Mouse (Mus musculus) embryonic facial prominence, embryonic 11.5 days (tissue): Measurements from ENCODE around the gene Nags. TPM values are rescaled to one million over a fixed set of nuclear protein-coding genes. Genes with fewer than 3 reads are reported as not detected.

Experiments
- ATAC-seq: fragments of 200-750 bp; cut with Nextera tagmentation; replicated peaks from 2 replicates; pipeline ENCODE4 v1.8.0; 2017; ENCODE audit warnings: low read depth; ENCODE audit not compliant: insufficient number of reproducible peaks, low FRiP score, low TSS enrichment
- DNase-seq: peaks from one replicate; pipeline ENCODE4 v3.0.0-alpha.2; 2015; ENCODE audit warnings: low spot score
- H3K27ac ChIP-seq: fragments of 300-500 bp; sonication (generic); replicated peaks from 2 replicates; pipeline ENCODE4 v1.5.1; 2014; ENCODE audit warnings: mild to moderate bottlenecking, low read depth, low read length, control low read depth
- H3K27me3 ChIP-seq: fragments of 300-500 bp; sonication (generic); 2 replicates; pipeline ENCODE4 v1.6.1; 2014; ENCODE audit warnings: mild to moderate bottlenecking, low read length, moderate library complexity, mixed read lengths; ENCODE audit not compliant: control insufficient read depth, insufficient read depth
- H3K36me3 ChIP-seq: fragments of 300-500 bp; sonication (generic); replicated peaks from 2 replicates; pipeline ENCODE4 v1.6.1; 2014; ENCODE audit warnings: low read depth, mild to moderate bottlenecking, low read length, moderate library complexity, mixed read lengths; ENCODE audit not compliant: control insufficient read depth, insufficient read depth
- H3K4me1 ChIP-seq: fragments of 300-500 bp; sonication (generic); 2 replicates; pipeline ENCODE4 v1.6.1; 2014; ENCODE audit warnings: low read length, mixed read lengths; ENCODE audit not compliant: control insufficient read depth, insufficient read depth
- H3K4me2 ChIP-seq: fragments of 300-500 bp; sonication (generic); 2 replicates; pipeline ENCODE4 v1.6.1; 2014; ENCODE audit warnings: low read depth, mild to moderate bottlenecking, control low read depth, low read length, moderate library complexity
- H3K4me3 ChIP-seq: fragments of 300-500 bp; sonication (generic); 2 replicates; pipeline ENCODE4 v1.5.1; 2014; ENCODE audit warnings: low read depth, low read length, control low read depth
- H3K9ac ChIP-seq: fragments of 300-500 bp; sonication (generic); replicated peaks from 2 replicates; pipeline ENCODE4 v1.6.1; 2014; ENCODE audit warnings: mild to moderate bottlenecking, control low read depth, low read length
- H3K9me3 ChIP-seq: fragments of 300-500 bp; sonication (generic); replicated peaks from 2 replicates; pipeline ENCODE4 v1.6.1; 2016; ENCODE audit warnings: mild to moderate bottlenecking, low read length, inconsistent platforms, mixed read lengths; ENCODE audit not compliant: control insufficient read depth
- WGBS: fragments of 180-500 bp; shearing (Covaris S2); extraction: QIAGEN DNeasy Blood & Tissue Kit; methylation state at CpG from one replicate; pipeline ENCODE4 v1.1.7; 2014; 5-methylcytosine and 5-hydroxymethylcytosine counted together
- polyA plus RNA-seq: library from polyadenylated mRNA; unstranded; fragments of >200 nt; fragmentation: Nextera tagmentation; extraction: Ambion mirVana; gene quantifications from 2 replicates; pipeline ENCODE4 v1.2.1, GENCODE M21; 2014

Nags gene
- polyA plus RNA-seq, 1 experiment from 2014 or later, result not detected

GRCm38 (mm10) chr11:102111576-102111975 is 33.7 kb upstream of the Nags start:
- no peak for ATAC-seq
- H3K4me3 ChIP-seq, result no peak overlapping the region

GRCm38 (mm10) chr11:102116241-102116640 is 29.1 kb upstream of the Nags start:
- DNase-seq, result no peak
- WGBS, result 85% methylated on average over 8 of the region's 8 CpGs

More at GRCm38 (mm10) chr11:102111576-102111975, 33.7 kb upstream of the Nags start:
- no peaks in the 10 kb centered on the region for H3K9me3 ChIP-seq
- no peak overlapping the region for H3K9ac ChIP-seq
- no peaks in the 10 kb centered on the region for H3K36me3 ChIP-seq
- peaks cover 25% of the 10 kb centered on the region for H3K27me3 ChIP-seq
- H3K27ac ChIP-seq, result no peak overlapping the region
- WGBS, result 88% methylated on average over 5 of the region's 5 CpGs
- no peak overlapping the region for H3K4me2 ChIP-seq
- DNase-seq, result no peak
- H3K4me1 ChIP-seq, result no peaks in the 10 kb centered on the region

GRCm38 (mm10) chr11:102117386-102117785 is 27.9 kb upstream of the Nags start:
- Histone ChIP-seq H3K9me3 (no peaks in the 10 kb centered on the region), H3K4me3 (no peak overlapping the region), H3K36me3 (no peaks in the 10 kb centered on the region), H3K9ac (no peak overlapping the region), H3K4me1 (no peaks in the 10 kb centered on the region), H3K27me3 (no peaks in the 10 kb centered on the region), H3K27ac (no peak overlapping the region), H3K4me2 (no peak overlapping the region)
- 83% methylated on average over 6 of the region's 6 CpGs for WGBS
- no peak for ATAC-seq
- no peak for DNase-seq

More at GRCm38 (mm10) chr11:102116241-102116640, 29.1 kb upstream of the Nags start:
- no peaks in the 10 kb centered on the region for H3K27me3 ChIP-seq
- no peak overlapping the region for H3K4me2 ChIP-seq
- H3K9me3 ChIP-seq, result no peaks in the 10 kb centered on the region
- H3K27ac ChIP-seq, result no peak overlapping the region
- no peak for ATAC-seq
- no peak overlapping the region for H3K9ac ChIP-seq
- H3K4me1 ChIP-seq, result no peaks in the 10 kb centered on the region
- H3K36me3 ChIP-seq, result no peaks in the 10 kb centered on the region
- H3K4me3 ChIP-seq, result no peak overlapping the region

- Histone ChIP-seq H3K9me3 (no peaks in the 10 kb centered on the region), H3K4me3 (no peak overlapping the region), H3K36me3 (no peaks in the 10 kb centered on the region), H3K9ac (no peak overlapping the region), H3K4me2 (no peak overlapping the region), H3K27me3 (peaks cover 2% of the 10 kb centered on the region; the same call in 1 of the 2 replicates), H3K27ac (no peak overlapping the region), H3K4me1 (no peaks in the 10 kb centered on the region; the same call in 1 of the 2 replicates)
- DNase-seq (no peak), ATAC-seq (no peak)
- 32% methylated on average over 4 of the region's 4 CpGs for WGBS
Measured at GRCm38 (mm10) chr11:102134516-102134915, 10.8 kb upstream of the Nags start.

- H3K36me3 ChIP-seq, result no peaks in the 10 kb centered on the region
- DNase-seq, result no peak
- H3K27ac ChIP-seq, result no peak overlapping the region
- peak overlapping the region; percentile 14; the same call in 1 of the 2 replicates for H3K9ac ChIP-seq
- WGBS, result 41% methylated on average over 13 of the region's 13 CpGs
- no peak; the same call in 1 of the 2 replicates for ATAC-seq
- no peaks in the 10 kb centered on the region; the same call in 1 of the 2 replicates for H3K4me1 ChIP-seq
- H3K27me3 ChIP-seq, result peaks cover 2% of the 10 kb centered on the region; the same call in 1 of the 2 replicates
- peak overlapping the region; percentile 50 for H3K4me2 ChIP-seq
- H3K9me3 ChIP-seq, result no peaks in the 10 kb centered on the region
- H3K4me3 ChIP-seq, result no peak overlapping the region
Measured at GRCm38 (mm10) chr11:102137625-102138446, 7.5 kb upstream of the Nags start.

- H3K4me2 ChIP-seq, result peak overlapping the region; percentile 50
- H3K27me3 ChIP-seq, result peaks cover 2% of the 10 kb centered on the region; the same call in 1 of the 2 replicates
- DNase-seq (peak; percentile 87), ATAC-seq (no peak; the same call in 1 of the 2 replicates)
- WGBS, result under 1% methylated on average over 18 of the region's 18 CpGs
- H3K4me3 ChIP-seq, result no peak overlapping the region
- peak overlapping the region; percentile 14; the same call in 1 of the 2 replicates for H3K9ac ChIP-seq
- H3K27ac ChIP-seq, result no peak overlapping the region
- H3K9me3 ChIP-seq, result no peaks in the 10 kb centered on the region
- no peaks in the 10 kb centered on the region for H3K36me3 ChIP-seq
- H3K4me1 ChIP-seq, result no peaks in the 10 kb centered on the region; the same call in 1 of the 2 replicates
Measured at GRCm38 (mm10) chr11:102138447-102138740, 6.9 kb upstream of the Nags start.

DNA sequence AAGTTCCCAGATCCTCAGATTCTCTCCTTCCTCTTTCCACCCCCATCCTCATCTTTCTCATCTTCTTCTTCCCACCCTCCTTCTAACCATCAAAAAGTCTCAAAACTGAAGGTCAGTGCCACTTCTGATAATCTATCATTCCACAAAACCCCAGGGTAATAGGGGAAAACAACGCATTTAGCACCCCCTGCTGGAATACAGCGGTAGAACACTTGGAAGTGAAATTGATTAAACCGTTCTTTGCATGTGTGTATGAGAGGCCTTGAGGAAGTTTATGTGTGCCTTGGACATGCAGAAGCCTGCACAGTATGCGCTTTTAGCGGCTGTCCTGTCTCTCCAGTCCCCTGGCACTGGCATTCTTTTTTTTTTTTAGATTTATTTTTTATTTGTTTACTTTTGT is 4.8 kb upstream of the Nags start:
- Histone ChIP-seq H3K4me1 (no peaks in the 10 kb centered on the region; the same call in 1 of the 2 replicates), H3K4me3 (no peak overlapping the region), H3K9me3 (no peaks in the 10 kb centered on the region), H3K36me3 (no peaks in the 10 kb centered on the region), H3K4me2 (no peak overlapping the region), H3K27me3 (peaks cover 14% of the 10 kb centered on the region), H3K9ac (no peak overlapping the region), H3K27ac (no peak overlapping the region)
- ATAC-seq (no peak), DNase-seq (peak; percentile 86)
- WGBS, result 2% methylated on average over 5 of the region's 5 CpGs

- Histone ChIP-seq H3K4me3 (no peak overlapping the region), H3K27ac (no peak overlapping the region), H3K4me2 (no peak overlapping the region), H3K36me3 (no peaks in the 10 kb centered on the region), H3K9ac (no peak overlapping the region), H3K27me3 (peaks cover 32% of the 10 kb centered on the region), H3K4me1 (no peaks in the 10 kb centered on the region; the same call in 1 of the 2 replicates), H3K9me3 (no peaks in the 10 kb centered on the region)
- DNase-seq, result no peak
- ATAC-seq, result no peak
- WGBS, result 67% methylated on average over 7 of the region's 7 CpGs
Measured at GRCm38 (mm10) chr11:102142355-102142754, 3.0 kb upstream of the Nags start.
